Mouse (Mus musculus): ENCODE data around the gene Gamt. TPM values are rescaled to one million over a fixed set of nuclear protein-coding genes. Genes with fewer than 3 reads are reported as not detected.

Gamt gene
- polyA plus RNA-seq, 2 experiments: 74.1 to 90.8 TPM

DNA sequence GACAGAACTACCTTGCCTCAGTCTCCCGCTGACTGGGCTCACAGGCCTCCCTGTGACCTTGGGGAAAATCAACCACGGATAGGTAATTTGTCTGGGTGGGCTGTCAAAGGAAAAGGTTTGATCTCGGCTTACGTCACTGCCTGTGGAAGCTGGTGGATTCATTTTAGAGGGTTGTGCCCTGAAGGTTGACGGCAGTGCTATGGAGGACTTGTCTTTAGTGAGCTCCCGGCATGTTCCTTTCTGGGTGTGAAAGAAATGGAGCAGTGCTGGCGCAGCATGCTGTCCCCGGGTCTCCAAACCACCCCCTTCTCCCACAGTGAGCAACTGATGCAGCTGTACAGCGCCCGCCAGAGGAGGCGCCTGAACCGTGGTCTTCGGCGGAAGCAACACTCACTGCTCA lies 32.5 kb upstream of the Gamt start:
- no peak for TF ChIP-seq POLR2A (IDR thresholded peaks at IDR 0.05; ENCODE audit: borderline replicate concordance, extremely low read depth, insufficient read depth, insufficient read length)
- peak overlapping the region; percentile 99 for H3K9ac ChIP-seq (ENCODE audit: low read depth, low read length, severe bottlenecking)
- DNase-seq (ENCODE audit: low spot score): no peak
- ATAC-seq (ENCODE audit: low FRiP score, low read depth): no peak
- H3K4me3 ChIP-seq (replicated peaks; ENCODE audit: low read length): peak overlapping the region; percentile 93
- peaks cover 17% of the 10 kb centered on the region for H3K4me1 ChIP-seq (ENCODE audit: control insufficient read depth, insufficient read depth, low read length)
- peak overlapping the region; percentile 94 for H3K4me2 ChIP-seq (replicated peaks; ENCODE audit: low read depth, low read length, severe bottlenecking)
- H3K36me3 ChIP-seq (ENCODE audit: control insufficient read depth, insufficient read depth, low read length): peaks cover 31% of the 10 kb centered on the region
- peaks cover 2% of the 10 kb centered on the region; the same call in 1 of the 2 replicates for H3K27me3 ChIP-seq (ENCODE audit: control insufficient read depth, insufficient read depth, low read length)
- peak overlapping the region; percentile 93 for H3K27ac ChIP-seq (replicated peaks; ENCODE audit: low read depth, low read length)
- no peaks in the 10 kb centered on the region for H3K9me3 ChIP-seq (ENCODE audit: control insufficient read depth, low read length)
- WGBS: 29% methylated on average over 14 of the region's 14 CpGs

DNA sequence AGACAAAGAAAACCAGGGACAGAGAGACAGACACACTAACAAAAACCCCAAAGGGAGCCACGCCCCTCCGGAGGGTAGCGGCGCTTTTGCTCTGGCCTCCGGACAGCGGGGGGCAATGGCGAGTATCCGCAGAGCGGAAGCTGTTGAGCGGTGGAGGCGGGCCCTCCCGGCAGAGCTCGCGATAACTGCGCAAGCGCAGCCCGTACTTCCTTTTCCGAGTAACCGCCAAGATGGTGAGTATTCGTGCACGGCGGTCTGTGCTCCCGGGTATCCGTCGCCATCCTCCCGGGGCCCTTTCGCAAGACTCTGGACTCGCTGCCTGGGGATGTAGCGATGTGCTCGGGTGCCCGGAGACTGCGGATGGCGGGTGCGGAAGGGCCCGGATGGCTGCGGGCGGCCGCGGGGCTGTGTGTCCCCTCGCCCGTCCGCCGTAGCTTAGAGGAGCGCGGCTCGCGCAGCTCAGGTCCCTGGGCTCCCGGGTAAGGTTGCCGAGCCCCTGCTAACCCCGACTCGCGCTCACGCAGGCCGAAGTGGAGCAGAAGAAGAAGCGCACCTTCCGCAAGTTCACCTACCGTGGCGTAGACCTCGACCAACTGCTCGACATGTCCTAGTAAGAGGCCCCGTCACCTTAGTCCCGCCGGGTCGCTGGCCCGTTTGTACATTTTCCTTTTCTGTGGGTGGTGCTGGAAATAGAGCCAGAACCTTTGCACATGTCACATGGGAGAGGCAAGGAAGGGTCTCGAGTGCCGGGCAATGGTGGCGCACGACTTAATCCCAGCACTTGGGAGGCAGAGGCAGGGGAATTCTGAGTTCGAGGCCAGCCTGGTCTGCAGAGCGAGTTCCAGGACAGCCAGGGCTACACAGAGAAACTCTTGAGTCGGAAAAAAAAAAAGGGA lies 31.7 kb upstream of the Gamt start, which contains the start of gene Rps15:
TSS of gene Rps15 (plus strand) at position 203 of the 896 bp plus-strand sequence.
- peak within 1 kb of the TSS; percentile 94 for H3K4me2 ChIP-seq (replicated peaks; ENCODE audit: low read depth, low read length, severe bottlenecking)
- peak; percentile 89 for ATAC-seq (ENCODE audit: low FRiP score, low read depth)
- under 1% methylated on average over 66 of the region's 72 CpGs for WGBS

DNA sequence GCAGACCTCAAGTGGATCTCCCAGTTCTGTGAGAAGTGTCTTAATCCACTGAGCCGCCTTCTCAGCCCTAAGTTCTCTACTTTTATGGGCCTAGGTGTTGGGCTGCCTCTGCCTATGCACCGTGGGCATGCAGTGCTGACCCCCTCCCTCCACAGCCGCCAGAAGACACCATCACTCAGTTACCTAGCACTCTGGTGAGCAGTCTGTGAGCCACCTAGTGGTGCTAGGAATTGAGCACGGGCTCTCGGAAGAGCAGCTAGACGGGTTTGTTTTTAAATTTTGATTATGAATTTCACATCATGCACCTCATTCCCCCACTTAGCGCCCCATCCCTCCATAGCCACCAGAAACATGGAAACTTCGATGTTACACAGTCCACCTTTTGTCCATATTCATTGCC lies 27.8 kb upstream of the Gamt start:
- ATAC-seq (ENCODE audit: low FRiP score, low read depth): no peak
- Histone ChIP-seq H3K4me3 (replicated peaks; ENCODE audit: low read length) (no peak overlapping the region), H3K4me1 (ENCODE audit: control insufficient read depth, insufficient read depth, low read length) (peaks cover 5% of the 10 kb centered on the region; the same call in 1 of the 2 replicates), H3K9me3 (ENCODE audit: control insufficient read depth, low read length) (no peaks in the 10 kb centered on the region), H3K9ac (ENCODE audit: low read depth, low read length, severe bottlenecking) (no peak overlapping the region), H3K4me2 (replicated peaks; ENCODE audit: low read depth, low read length, severe bottlenecking) (no peak overlapping the region), H3K36me3 (ENCODE audit: control insufficient read depth, insufficient read depth, low read length) (peaks cover 59% of the 10 kb centered on the region), H3K27ac (replicated peaks; ENCODE audit: low read depth, low read length) (no peak overlapping the region), H3K27me3 (ENCODE audit: control insufficient read depth, insufficient read depth, low read length) (no peaks in the 10 kb centered on the region)
- DNase-seq (ENCODE audit: low spot score): no peak
- no peak for TF ChIP-seq POLR2A (IDR thresholded peaks at IDR 0.05; ENCODE audit: borderline replicate concordance, extremely low read depth, insufficient read depth, insufficient read length)
- WGBS: 67% methylated on average over 8 of the region's 8 CpGs

More for the DNA sequence above, 31.7 kb upstream of the Gamt start, which contains the start of gene Rps15:
- H3K9me3 ChIP-seq (ENCODE audit: control insufficient read depth, low read length): no peaks in the 10 kb centered on the region
- H3K9ac ChIP-seq (ENCODE audit: low read depth, low read length, severe bottlenecking): peak within 1 kb of the TSS; percentile 99
- peaks cover 17% of the 10 kb centered on the region for H3K4me1 ChIP-seq (ENCODE audit: control insufficient read depth, insufficient read depth, low read length)
- TF ChIP-seq POLR2A (IDR thresholded peaks at IDR 0.05; ENCODE audit: borderline replicate concordance, extremely low read depth, insufficient read depth, insufficient read length): peak; percentile 78; the same call in 1 of the 2 replicates
- peak within 1 kb of the TSS; percentile 93 for H3K4me3 ChIP-seq (replicated peaks; ENCODE audit: low read length)
- H3K36me3 ChIP-seq (ENCODE audit: control insufficient read depth, insufficient read depth, low read length): peaks cover 38% of the 10 kb centered on the region
- H3K27me3 ChIP-seq (ENCODE audit: control insufficient read depth, insufficient read depth, low read length): no peaks in the 10 kb centered on the region; the same call in 1 of the 2 replicates
- peak within 1 kb of the TSS; percentile 93 for H3K27ac ChIP-seq (replicated peaks; ENCODE audit: low read depth, low read length)
- DNase-seq (ENCODE audit: low spot score): peak; percentile 95

DNA sequence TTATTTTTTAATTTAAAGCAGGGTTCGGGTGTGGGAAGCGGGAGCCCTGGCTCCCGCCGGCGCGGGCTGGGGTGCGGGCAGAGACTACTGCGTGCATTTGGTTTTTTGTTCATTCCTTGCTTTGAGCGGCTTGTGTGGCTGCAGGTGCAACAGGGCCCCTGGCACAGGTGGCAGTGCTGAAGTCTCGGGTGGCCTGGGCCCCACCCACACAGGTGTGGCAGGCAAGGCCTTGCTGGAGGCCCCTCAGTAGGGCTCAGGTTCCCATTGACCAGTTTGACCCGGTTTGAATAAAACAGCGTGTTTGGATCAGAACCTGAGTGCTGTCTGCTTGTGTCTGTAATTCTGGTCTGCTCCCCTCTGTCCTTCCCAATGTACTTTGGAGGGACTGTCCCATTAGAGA lies 27.3 kb upstream of the Gamt start:
- Histone ChIP-seq H3K36me3 (ENCODE audit: control insufficient read depth, insufficient read depth, low read length) (peaks cover 59% of the 10 kb centered on the region), H3K4me1 (ENCODE audit: control insufficient read depth, insufficient read depth, low read length) (0 out of 2 replicates have a peak, but pooled peaks cover under 1% of the 10 kb centered on the region), H3K9me3 (ENCODE audit: control insufficient read depth, low read length) (no peaks in the 10 kb centered on the region), H3K4me3 (replicated peaks; ENCODE audit: low read length) (no peak overlapping the region), H3K27me3 (ENCODE audit: control insufficient read depth, insufficient read depth, low read length) (no peaks in the 10 kb centered on the region), H3K9ac (ENCODE audit: low read depth, low read length, severe bottlenecking) (no peak overlapping the region), H3K27ac (replicated peaks; ENCODE audit: low read depth, low read length) (no peak overlapping the region), H3K4me2 (replicated peaks; ENCODE audit: low read depth, low read length, severe bottlenecking) (no peak overlapping the region)
- TF ChIP-seq POLR2A (IDR thresholded peaks at IDR 0.05; ENCODE audit: borderline replicate concordance, extremely low read depth, insufficient read depth, insufficient read length): no peak
- ATAC-seq (ENCODE audit: low FRiP score, low read depth): no peak
- DNase-seq (ENCODE audit: low spot score): no peak
- WGBS: 89% methylated on average over 12 of the region's 12 CpGs

DNA sequence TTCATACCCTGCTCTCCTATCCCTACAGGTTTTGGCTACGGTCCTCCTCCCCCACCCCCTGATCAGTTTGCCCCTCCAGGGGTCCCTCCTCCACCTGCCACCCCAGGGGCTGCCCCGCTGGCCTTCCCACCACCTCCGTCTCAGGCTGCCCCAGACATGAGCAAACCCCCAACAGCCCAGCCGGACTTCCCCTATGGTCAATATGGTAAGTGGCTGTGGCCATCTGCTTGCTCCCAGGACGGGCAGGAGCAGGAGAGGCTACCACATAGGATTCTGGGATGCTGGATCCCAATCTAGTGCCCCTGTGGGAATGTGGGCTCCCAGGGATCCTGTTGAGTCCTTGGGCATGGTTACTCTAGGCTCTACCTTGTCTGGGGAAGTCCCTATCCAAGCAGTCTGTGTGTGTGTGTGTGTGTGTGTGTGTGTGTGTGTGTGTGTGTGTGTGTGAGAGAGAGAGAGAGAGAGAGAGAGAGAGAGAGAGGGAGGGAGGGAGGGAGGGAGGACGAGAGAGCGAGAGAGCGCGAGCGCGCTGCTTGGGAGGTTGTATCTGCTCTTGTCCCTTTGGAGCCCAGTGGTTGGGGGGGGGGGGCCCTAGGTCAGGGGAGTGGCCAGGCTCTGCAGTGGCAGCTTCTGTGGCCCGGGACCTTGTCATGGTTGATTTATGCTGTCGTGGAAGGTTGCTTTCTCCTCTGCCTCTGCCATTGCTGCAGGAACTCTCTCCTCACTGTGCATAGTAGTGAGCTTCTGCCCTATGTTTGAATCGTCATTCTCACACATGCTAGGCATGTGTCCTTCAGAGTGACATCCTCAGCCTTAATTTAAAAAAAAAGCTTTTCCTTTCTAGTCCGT lies 24.6 kb upstream of the Gamt start:
- TF ChIP-seq POLR2A (IDR thresholded peaks at IDR 0.05; ENCODE audit: borderline replicate concordance, extremely low read depth, insufficient read depth, insufficient read length): no peak
- Histone ChIP-seq H3K4me1 (ENCODE audit: control insufficient read depth, insufficient read depth, low read length) (no peaks in the 10 kb centered on the region), H3K4me2 (replicated peaks; ENCODE audit: low read depth, low read length, severe bottlenecking) (no peak overlapping the region), H3K4me3 (replicated peaks; ENCODE audit: low read length) (no peak overlapping the region), H3K27me3 (ENCODE audit: control insufficient read depth, insufficient read depth, low read length) (no peaks in the 10 kb centered on the region), H3K9me3 (ENCODE audit: control insufficient read depth, low read length) (no peaks in the 10 kb centered on the region), H3K36me3 (ENCODE audit: control insufficient read depth, insufficient read depth, low read length) (peaks cover 83% of the 10 kb centered on the region), H3K27ac (replicated peaks; ENCODE audit: low read depth, low read length) (no peak overlapping the region), H3K9ac (ENCODE audit: low read depth, low read length, severe bottlenecking) (no peak overlapping the region)
- 79% methylated on average over 15 of the region's 15 CpGs for WGBS
- DNase-seq (ENCODE audit: low spot score) (no peak), ATAC-seq (ENCODE audit: low FRiP score, low read depth) (no peak)

Data from limb, embryonic 14.5 days (tissue).